Mouse (Mus musculus) large intestine, adult 2 months (tissue): Measurements from ENCODE around the gene Mpp2. TPM values are rescaled to one million over a fixed set of nuclear protein-coding genes. Genes with fewer than 3 reads are reported as not detected.
A peak's percentile ranks its signal among the peaks of the same experiment; 100 is the strongest.

Experiments
- DNase-seq: peaks from one replicate; pipeline ENCODE4 v3.0.0-alpha.2; 2012; ENCODE audit warnings: low read depth, low spot score
- WGBS: fragments of 180-500 bp; shearing (Covaris S2); methylation state at CpG from one replicate; pipeline ENCODE4 v1.1.7; 2018; 5-methylcytosine and 5-hydroxymethylcytosine counted together
- polyA plus RNA-seq: library from polyadenylated mRNA; depleted of rRNA; stranded (reverse); fragments of >200 nt; gene quantifications from 2 replicates; pipeline ENCODE4 v1.2.3, GENCODE M21; 2012

The Mpp2 gene
- polyA plus RNA-seq, 1 experiment: 1.8 TPM

DNA sequence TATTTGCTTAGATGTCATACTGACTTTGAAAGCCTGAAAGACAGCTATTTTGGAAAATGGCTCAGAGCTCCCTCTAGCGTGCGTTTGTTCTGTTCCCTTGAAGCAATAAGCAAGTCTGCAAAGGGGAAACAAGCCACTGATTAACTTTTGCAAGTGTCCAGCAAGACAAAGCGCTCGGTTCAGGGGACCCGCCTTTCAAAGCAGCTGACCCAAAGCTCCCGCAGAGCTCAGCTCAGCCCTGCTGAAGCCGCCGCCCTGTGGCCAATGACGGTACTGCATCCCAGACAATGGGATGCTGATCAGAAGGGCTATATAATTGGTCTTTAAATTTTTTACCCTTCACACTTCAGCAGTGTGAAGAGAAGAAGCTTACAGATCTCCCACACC, 48.2 kb downstream of the Mpp2 start:
- WGBS: under 1% methylated on average over 9 of the region's 9 CpGs
- DNase-seq: peak; percentile 84

DNA sequence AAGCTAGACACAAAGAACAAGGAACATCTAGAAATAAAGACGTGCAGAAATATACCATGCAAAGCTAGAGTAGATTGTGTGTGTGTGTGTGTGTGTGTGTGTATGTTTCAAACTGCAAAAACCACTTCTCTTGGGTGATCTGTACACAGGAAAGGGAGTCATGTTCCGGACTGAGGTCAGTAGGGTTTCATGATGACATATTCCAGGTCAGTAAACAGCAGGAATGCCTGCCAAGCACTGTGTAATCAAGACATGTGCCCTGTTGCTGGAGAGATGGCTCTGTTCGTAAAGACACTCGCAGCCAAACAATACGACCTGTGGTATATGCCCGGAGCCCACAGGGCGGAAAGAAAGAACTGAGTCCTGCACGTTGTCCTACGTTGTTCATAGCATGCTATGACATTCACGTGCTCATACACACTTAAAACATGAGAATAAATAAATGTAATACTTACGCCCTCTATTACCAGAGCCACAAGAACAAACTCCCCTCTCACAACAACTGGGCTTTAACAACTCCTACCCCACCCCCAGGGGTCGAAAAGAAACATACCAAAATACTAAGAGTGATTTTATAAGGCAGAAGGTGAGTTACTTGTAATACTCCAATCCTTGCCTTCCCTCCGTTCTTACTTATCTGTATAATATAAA, 48.7 kb downstream of the Mpp2 start:
- no peak for DNase-seq
- WGBS: 39% methylated on average over 13 of the region's 13 CpGs

DNA sequence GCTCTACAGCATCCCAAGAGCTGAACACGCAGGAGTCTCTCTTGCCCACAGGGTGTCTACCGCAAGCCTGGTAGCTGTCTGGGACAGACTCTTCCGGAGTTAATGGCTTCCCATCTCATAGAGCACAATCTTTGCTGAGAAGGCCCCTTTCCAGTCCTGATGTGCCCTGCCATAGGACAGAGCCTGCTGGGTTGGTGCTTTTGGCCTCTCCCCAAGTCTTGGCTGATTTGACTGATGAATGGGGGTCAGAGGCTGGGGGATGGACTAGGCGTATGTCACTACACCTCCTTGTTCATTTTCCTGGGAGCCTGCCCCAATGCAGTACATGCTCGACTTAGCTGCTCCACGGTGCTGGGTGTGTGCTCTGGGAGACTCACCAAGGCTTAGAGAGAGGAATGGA, 50.5 kb downstream of the Mpp2 start:
- no peak for DNase-seq
- WGBS: 82% methylated on average over 6 of the region's 6 CpGs

DNA sequence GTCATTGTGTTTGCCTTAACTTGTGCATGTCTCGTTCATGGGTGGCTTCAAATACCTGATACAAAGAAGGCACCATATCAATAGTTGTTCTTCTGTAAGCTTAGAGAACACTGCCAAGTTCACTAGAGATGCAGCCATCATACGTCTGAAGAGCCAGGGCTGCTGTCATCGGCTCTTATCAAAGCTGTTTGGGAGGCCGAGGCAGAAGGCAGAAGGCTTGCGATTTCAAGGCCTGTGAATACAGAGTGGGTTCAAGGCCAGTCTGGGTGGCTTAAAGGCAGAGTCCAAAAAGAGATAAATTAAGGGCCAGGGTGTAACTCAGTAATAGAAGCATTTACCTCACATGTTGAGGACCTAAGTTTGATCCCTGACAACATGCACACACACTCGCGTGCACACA, 52.0 kb downstream of the Mpp2 start:
- WGBS: 82% methylated on average over 7 of the region's 7 CpGs
- no peak for DNase-seq

DNA sequence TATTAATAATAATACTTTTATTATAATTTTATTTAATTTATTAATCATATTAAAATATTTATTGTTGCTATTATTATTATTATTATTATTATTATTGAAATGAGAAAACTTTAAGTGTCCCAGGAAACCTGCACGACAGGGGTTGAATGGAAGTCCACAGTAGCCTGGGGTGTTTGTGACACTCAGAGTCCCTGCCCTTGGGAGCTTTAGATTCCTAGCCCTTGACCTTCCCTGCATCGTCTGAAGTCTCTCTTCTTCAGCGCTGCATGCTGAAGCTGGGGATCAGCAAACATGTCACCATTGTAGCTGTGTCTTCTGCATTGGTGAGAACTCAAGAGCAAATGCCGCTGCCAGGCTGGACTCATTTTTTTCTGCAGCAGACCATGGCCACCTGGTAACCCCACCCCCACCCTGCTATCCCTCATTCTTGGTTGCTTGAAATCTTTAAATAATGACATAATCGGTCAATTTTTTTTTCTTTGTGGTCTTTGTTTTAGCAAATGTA, 52.8 kb downstream of the Mpp2 start:
- WGBS: 84% methylated on average over 5 of the region's 5 CpGs
- DNase-seq: no peak

DNA sequence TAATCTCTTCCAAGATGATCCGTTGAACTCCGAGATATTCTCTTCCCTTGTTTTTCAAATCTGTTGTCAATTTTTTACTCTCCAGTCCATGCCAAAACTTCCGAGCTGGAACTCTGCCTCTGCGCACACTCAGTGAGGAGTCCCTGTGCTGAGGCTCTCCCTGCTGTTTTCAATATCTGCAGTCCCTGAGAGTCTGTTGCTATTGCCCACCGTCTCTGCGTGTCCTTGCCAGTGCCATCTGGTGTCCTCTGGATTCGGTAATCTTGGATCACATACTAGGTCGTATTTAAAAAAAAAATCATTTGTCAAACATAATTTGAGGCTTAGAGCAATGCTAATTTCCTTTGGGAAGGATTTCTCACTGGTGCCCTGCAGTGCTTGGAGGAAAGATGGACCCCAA, 53.4 kb downstream of the Mpp2 start:
- WGBS: 70% methylated on average over 8 of the region's 8 CpGs
- DNase-seq: no peak

DNA sequence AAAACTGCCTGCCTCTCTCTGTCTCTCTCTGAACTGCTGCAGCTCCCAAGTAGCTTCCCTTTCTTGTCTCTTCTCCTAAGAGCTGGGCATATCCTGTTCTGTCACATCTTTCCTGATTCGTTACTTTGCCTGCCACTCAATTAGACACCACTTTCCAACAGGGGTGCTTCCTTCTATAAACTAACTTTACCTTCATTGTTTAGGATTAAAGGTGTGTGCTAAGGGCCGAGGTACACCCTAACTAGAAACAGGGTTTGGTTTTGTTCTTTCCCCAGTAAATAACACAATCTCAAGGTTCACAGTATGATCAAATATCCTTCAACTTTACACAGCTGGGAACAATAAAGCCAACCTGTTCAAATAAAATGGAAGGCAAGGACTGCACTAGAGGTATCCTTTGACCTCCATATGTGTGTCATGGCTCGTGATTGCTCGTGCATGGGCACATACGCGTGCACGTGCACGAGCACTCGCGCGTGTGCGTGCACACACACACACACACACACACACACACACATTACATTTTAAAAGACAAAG, 55.2 kb downstream of the Mpp2 start:
- WGBS: 40% methylated on average over 12 of the region's 12 CpGs
- peak; percentile 88 for DNase-seq

DNA sequence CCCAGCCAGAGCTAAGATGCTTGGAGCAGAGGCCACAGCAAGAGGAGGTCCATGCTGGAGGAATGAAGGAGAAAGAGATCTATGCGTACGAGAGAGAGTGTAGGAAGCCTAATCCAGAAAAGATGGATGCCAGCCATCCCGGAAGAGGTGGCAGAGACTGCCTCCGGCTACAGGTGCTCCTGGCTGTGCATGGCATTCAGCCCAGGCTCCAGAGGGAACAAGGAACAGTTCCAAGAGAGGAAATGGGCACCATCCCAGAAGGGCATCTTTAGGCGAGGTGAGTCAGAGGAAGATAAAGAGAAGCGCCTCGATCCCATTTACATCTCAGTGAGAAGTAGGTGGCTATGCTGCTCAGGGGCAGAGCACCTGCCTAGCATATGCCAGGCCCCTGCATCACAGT, 57.2 kb downstream of the Mpp2 start:
- 28% methylated on average over 7 of the region's 7 CpGs for WGBS
- peak; percentile 76 for DNase-seq

DNA sequence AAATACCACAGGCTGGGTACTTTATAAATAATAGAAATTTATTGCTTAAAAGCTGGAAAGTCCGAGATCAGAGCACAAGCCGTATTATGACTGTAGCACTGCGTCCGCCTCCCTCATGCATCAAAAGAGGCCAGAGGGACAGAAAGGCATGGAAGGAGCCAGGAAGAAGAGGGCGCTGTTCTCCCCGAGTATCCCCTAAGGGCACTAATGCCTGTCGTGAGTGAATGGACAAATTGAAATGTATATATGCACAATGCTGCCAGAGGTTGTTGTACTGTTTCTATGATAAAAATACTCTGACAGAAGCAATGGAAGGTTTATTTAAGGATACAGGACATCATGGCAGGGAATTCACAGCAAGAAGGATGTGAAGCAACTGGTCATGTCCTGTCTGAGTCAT, 58.3 kb downstream of the Mpp2 start:
- WGBS: 48% methylated on average over 7 of the region's 7 CpGs
- no peak for DNase-seq

DNA sequence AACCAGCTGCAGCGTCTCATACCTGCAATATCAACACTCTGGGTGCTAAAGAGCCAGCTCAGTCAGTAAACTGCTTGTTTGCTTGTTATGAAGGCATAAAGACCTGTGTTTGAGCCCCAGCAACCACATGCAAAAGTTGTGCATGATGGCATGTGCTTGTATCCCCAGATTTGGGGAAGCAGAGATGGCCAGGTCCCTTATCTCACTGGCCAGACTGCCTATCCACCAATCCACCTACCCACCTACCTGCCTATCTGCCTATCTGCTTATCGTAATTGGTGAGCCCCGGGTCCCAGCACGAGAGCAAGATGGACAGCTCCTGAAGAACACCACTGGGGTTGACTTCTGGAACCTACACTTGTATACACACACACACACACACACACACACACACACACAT, 59.0 kb downstream of the Mpp2 start:
- no peak for DNase-seq
- 83% methylated on average over 4 of the region's 4 CpGs for WGBS

DNA sequence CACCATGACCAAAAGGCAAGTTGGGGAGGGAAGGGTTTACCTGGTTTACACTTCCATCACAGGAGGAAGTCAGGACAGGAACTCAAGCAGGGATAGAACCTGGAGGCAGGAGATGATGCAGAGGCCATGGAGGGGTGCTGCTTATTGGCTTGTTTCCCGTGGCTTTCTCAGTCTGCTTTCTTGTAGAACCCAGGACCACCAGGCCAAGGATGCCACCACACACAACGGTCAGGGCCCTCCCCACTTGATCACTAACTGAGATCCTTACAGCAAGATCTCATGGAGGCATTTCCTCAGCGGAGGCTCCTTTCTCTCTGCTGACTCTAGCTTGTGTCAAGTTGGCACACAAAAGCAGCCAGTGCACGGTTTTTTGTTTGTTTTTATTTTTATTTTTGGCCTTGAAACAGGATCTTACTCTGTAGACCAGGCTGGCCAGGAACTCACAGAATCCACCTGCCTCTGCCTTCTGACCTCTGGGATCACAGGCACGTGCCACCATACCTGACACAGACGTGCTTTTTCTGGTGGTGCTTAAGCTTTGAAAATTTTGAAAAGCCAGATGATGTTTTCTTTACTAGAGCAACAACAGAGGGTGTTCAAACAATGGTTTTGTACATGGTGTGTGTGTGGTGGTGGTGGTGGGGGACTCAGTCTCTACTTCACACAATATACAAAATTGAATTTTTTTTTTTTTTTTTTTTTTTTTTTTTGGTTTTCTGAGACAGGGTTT, 60.1 kb downstream of the Mpp2 start, which contains the start of gene Mpp3:
Mpp3 (minus strand) TSS at position 375 of the 730 bp plus-strand sequence.
- no peak for DNase-seq
- WGBS: 64% methylated on average over 6 of the region's 6 CpGs

DNA sequence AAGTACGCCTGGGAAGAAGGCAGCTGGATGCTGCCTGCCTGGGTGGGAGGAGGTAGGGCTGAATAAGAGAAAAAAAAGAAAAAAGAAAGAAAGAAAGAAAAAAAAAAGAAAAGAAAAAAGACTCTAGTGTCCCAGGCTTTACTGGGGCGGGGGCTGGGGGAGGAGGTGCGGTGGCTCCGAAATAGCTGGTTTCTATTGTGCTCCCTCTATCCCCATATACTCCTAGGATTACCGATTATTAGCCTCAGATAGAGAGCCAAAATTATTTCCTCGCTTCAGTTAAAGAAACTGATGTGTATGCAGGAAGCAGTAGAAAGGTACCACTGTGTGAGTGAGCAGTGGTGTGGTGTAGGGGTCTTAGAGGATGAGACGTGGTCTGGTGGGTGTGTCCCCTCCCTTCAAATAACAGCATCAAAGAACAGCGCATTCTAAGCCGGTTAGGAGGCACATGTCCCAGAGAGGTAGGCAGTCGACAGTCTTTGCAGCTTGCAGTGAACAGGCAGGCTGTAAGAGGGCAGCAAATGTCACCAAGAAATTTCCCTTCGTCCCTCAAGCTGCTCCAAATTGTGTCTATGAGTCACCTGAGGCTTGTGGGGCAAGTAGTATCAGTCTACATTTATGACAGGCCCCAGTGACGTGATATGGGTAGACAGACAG, 60.8 kb downstream of the Mpp2 start:
- DNase-seq: no peak
- 5% methylated on average over 12 of the region's 12 CpGs for WGBS

DNA sequence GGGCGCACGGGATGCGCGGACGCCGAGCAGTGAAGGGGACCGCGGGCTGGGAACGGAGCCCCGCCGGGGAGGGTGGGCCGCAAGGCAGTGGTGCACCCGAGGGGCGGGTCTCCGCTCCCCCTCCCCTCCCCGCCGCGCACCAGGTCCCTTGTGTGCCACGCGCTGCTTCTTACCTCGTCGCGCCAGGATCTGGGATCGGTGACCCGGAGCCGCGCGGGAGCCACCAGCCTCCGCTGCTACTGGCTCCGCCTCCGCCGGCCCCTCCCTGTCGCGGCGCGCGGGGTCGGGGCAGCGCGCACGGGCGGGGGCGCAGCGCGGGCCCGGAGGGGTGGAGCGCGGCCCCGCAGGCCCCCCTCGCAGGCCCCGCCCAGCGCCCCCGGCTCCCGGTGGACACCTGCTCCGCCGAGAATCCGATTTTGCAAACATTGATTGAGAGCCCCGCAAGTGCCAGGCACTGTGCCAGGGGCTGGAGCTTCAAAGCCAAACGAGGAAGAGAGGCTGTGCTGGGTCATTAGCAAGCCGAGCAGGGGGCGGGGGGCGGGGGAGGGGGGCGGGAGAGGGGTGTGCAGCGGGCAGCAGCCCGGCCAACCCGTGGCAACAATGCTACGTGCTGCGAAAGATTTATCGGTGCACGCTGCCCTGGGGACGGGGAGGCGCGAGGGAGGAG, 61.5 kb downstream of the Mpp2 start:
- no peak for DNase-seq
- WGBS: 1% methylated on average over 71 of the region's 73 CpGs

DNA sequence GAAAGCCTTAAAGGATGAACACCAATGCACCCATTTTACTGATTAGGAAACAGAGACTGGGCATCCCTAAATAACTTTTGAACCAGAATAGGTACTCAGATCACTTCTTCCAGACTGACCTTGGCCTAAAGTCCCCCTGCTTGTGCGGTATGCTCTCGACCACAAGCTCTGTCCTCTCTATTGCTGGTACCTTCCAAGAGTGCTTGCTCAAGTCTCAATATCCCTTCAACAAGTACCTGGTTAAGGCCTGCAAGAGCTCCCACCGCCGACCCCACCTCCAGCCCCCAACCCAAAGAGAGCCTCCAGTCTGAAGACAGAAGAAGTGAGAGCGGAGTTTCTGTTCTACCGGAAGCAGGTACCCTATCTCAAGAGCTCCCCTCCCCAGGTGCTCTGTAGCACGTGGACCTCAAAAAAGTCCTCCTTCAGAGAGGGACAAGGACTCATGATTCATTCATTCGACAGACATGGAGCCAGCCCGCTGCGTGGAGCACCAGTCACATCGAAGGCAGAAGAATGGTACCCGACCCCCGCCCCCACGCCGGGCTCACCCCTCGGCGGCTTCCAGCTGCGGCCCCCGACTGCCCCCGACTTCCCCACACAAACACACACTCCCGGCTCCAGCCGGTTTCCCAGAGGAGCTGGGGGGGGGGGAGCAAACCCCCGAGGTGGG, 62.2 kb downstream of the Mpp2 start:
- no peak for DNase-seq
- WGBS: 6% methylated on average over 23 of the region's 23 CpGs

DNA sequence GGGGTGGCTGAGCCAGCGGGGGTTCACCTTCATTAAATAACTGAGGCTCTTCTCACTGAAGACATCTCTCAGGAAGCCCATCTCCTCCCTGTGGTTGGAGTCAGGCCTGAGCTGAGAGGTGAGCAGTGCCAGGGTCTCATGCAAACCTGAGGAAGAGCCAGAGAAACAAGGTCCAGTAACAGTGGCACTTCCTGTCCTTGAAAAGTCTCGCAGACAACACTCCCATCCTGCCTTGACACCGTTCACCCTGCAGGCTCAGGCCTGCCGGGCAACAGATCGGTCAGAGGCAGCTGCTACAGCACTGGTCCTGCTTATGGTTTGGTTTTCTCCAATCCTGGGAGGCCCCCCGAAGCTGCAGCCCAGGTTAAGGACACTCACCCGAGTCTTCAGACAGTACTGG, 63.0 kb downstream of the Mpp2 start:
- DNase-seq: no peak
- WGBS: 63% methylated on average over 7 of the region's 7 CpGs

DNA sequence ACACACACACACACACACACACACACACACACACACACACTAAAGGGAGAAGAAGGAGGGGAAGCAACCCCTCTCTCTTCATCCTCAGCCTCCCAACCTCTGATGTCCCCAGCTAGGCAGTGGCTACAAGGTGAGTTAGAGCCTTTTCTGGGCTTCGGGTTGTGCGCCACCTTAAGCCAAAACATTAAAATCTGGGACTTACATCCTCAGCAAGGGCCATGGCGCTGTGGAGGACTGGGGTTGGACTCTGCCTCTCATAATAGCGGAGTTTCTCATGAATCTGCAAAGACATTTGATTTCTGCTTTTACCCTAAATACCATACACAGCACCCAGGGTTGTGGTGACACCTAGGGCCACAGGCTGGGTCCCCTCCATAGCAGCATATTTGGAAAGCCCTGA, 63.4 kb downstream of the Mpp2 start:
- 89% methylated on average over 4 of the region's 4 CpGs for WGBS
- no peak for DNase-seq

DNA sequence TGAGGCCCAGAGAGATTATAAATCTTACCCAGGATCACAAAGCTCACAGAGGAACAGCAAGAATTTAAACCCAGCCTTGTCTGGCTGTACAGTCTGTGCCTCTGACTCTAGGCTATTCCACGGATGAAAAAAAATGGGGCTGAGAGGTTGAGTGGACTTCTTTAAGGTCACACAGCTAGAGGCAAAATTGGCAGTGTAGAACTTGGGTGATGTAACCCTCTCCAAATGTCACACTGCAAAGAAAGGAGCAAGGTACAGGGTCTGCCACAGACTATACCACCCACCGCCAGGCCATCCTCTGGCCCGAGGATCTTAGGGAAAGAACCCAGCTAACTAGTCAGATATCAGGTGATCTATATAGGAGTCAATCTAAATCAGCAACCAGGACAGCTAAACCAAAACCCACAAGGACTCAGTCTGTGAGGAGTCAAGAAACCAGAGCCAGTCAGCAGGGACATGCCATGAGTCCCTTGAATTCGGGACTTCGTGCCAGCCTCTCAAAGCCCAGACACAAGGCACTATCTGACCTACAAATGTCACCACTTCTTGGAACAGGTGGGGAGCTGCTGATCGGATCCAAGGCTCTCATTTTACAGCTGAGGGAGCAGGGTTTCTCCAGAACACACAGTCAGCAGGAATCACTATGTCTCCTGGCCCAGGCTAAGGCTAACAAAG, 64.1 kb downstream of the Mpp2 start:
- WGBS: 82% methylated on average over 6 of the region's 6 CpGs

DNA sequence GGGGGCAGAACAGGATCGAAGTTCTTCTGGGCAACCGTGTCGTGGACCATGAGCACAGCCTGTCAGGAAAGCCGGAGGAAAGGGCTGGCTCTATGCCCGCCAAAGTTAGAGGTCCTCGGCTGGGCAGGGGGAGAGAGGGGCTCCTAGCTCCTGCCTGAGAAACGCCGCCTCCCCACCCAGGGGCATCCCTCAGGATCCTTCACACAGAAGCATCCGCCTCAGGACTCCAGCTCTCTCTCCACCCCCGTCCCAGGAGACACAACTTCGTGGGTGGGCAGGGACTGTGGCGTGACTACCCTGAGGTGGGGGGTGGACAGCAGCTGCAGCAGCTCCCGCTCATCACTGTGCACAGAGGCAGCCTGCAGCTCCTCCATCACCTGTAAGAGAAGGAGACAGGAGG, 64.9 kb downstream of the Mpp2 start:
- no peak for DNase-seq
- WGBS: 84% methylated on average over 13 of the region's 13 CpGs

More for the DNA sequence above, 64.1 kb downstream of the Mpp2 start:
- DNase-seq: no peak

DNA sequence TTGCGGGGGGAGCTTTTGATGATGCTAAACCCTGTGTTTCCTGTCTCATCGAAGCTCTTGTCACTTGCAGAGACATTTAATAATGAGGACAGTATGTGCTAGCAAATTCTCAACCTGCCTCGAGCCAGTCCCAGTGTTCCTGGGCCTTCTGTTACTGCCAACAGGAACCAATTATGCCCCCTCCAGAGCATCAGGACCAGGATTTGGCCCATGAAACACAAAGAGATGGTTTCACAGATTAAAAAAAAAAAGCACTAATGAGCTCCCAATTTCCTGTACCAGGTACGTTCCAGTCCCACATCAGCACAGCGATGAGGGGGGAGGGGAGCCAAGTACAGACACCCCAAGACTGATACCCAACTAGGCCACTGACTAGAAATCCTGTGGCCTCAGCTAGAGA, 67.1 kb downstream of the Mpp2 start:
- no peak for DNase-seq
- WGBS: 88% methylated on average over 5 of the region's 5 CpGs
